Mouse (Mus musculus) embryo, embryonic 10.5 days (tissue): ENCODE data around the gene Clcnkb.
A peak's percentile ranks its signal among the peaks of the same experiment; 100 is the strongest.

ENCODE experiments used
- DNase-seq: peaks from one replicate; pipeline ENCODE4 v3.0.0-alpha.2; 2015; ENCODE audit warnings: low spot score

Clcnkb gene

DNA sequence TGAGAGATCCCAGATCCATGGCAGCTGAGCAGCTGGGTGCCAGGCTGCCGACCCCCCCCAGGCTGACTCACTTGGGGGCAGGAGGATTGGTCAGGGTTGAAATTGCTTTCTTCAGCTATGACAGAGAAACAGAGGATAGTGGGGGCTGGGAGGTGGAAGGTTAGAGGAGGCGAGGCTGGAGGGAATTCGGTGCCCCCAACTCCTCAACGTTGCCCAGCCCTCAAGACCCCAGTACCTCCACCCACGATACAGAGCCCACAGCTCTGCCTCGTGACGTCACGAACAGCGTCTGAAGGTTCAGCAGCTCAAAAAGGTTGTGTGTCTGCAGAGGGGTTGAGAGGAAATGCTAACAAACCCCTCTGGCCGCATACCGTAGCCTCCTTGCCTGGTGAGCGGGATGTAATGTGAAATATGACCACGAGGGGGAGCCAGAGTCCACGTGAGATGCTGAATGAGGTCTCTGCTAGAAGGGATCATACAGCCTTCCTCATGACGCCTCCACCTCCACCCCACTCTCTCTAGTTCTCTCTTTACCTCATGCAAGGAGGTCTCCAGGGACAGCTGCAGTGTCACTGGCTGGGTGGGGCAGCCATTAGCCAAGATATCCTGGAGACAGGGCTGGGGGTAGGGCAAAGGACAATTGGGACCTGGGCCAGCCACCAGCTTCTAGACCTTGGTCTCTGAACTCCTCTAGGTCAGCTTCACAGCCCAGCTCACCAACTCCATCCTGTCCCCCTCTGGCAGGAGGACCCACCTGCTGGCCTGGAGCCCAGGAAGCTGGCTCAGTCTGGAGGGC lies 11.1 kb downstream of the Clcnkb start:
- peak; percentile 92 for DNase-seq

DNA sequence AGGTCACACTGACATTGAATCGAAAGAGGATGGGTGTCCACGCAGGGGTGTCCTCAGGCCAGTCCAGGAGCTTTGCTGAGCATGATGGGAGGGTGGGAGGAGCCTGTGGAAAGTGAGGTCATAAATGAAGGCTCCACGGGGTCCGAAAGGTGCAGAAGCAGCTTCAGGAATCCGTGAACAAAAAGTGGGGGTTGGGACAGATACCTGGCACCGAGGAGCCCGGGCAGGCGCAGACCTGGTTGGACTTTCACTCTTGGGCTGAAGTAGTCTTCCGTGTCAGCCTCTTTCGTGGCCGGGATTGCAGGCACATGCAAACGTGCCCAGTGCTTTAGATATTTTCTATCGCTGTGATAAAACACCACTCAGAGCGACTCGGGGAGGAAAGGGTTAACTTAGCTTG lies 15.6 kb downstream of the Clcnkb start:
- DNase-seq: no peak

DNA sequence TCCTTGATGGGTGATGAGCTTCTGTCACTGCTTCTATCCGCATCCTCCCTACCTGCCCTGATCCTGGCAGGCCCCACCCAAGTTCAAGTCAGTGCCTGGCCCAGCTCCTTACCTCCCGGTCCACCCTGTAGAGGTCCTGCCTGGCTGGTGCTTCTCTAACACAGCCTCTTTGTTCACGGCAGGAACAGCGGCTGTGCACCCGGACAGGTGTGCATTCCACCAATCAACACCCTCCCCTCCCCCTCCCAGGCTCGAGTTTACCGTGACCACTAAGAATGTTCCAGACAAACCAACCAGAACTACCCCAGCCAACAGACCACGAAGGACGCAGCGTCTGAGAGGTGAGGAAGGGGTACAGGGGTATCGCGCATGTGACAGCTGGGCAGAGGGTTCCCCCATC lies 17.3 kb downstream of the Clcnkb start, which contains the start of gene Clcnka:
Gene Clcnka (minus strand): TSS at position 180 of the 400 bp plus-strand sequence.
- DNase-seq: no peak

DNA sequence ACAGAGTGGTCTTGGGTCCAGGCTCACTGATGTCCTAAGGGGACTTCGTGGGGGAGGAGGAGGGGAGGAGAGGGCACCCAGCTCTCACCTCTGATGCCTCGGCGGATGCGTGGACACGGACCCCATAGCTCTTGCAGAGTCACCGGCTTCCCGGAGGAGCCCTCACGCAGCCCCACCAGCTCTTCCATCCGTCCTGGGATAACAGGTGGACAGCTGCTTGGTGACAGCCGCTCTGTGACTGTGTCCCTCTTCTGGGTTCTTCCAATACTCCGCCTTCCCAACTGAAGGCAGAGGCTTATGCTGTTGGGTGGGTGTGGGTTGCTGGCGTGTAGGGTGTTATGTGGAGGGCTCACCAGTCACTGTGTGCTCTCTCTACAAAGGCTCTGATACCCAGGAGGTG lies 18.0 kb downstream of the Clcnkb start:
- DNase-seq: no peak

DNA sequence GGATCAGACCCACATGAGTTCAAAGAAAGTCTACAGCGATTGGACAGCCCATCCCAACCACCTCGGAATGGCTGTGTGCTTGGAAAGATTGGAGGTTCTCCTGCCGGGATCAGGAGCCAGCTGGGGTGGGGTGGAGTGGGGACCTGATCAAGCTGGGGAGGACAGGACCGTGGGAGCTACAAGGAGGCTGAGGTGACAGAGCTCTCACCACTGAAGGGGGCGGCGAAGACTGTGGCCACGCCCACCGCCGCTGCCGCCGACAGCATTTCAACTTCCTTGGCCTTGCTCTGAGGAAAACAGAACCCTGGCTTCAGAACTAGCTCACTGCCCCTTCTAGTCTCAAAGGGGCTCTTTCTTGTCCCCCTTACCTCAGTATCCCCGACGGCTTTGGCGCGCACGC lies 21.1 kb downstream of the Clcnkb start:
- peak; percentile 29 for DNase-seq

DNA sequence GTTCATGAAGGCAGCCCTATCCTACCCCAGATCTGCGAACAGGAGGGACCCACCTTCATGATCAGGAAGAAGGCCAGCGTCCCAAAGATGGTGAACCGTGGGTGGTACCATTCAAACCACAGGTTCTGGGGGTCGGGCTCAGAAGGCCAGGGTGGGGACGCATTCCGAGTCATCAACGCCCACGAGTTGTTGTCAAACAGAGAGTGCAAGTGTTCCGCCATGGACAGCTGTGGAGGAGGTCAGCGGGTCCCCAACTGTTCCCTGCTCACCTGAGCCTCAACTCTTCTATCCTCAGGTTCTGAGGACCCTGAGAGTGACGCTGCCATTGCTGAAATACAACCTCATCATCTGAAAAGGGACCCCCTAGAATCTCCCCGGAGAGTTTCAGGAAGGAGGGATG lies 24.5 kb downstream of the Clcnkb start:
- DNase-seq: no peak

DNA sequence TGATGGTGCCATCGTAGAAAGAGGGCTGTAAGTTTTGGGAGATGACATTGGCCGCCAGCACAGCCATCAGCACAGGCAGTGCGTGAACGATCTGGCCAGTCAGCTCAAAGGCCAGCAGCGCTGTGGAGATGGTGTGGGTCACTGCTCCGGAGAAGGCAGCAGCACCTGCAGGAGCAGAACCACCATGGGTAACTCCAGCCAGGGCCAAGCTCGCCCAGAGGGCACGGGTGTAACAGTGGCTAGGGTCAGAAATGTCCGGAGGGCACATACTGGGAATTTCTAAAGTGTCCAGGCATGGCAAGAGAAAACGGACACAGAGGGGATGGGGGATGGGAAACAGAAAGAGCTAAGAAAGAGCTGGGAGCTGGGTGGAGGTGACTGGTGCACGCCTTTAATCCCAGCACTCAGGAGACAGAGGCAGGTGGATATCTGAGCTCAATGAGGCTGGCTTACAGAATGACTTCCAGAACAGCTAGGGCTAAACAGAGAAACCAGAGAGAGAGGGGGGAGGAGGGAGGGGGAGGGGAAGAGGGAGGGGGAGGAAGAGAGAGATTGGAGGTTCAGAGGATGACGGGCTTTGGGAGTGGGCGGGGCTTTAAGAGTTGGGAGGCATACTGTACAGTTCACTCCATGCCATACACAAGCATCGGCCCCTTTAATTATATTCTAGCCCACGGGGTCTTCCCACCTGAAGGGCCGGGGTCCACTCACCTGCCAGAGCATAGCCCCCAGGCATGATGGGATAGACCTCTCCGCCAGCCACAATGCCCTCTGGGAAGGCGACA lies 26.3 kb downstream of the Clcnkb start:
- DNase-seq: no peak

DNA sequence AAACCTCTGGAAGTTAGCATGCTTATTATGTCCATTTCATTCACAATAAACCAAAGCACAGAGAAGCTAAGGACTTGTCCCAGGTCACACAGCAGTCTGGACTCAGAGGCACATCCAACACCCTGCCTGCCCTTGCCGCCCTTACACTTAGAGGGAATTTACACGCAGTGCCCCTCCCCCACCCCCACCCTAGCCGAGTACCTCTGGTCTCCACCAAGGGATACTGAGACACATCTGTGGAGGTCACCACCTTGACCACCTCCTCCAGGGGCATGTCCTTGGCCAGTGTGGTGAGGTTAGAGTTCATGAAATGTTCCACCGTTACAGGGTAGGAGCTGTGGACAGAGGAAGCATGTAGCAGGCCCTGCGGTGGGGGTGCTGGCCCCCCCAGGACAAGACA lies 27.9 kb downstream of the Clcnkb start:
- DNase-seq: no peak

DNA sequence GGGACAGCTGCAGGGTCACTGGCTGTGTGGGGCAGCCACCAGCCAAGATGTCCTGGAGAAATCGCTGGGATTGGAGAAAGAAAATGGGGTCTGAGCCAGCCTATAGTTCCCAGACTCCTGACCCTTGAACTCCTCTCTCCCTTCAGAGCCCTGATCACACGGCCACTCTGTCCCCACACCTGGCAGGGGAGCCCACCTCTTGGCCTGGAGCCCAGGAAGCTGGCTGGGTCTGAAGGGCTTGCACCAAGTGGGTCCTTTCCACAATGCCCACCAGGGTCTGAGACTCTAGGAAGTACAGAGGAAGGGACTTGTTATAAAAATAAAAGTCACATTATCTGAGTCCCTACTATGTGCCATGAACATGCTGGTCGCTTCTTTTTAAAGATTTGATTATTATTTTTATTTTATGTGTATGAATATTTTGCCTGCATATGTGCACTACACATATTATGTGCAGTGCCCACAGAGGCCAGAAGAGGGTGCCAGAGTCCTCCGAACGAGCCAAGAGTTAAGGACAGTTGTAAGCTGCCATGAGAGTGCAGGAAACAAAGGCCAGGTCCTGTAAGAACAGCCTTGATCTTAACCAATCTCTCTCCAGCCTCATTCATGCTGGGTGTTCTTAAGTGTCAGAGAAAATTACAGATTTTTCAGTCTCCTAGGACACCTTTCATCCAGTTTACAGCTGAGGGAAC lies 28.6 kb downstream of the Clcnkb start:
- DNase-seq: peak; percentile 90

DNA sequence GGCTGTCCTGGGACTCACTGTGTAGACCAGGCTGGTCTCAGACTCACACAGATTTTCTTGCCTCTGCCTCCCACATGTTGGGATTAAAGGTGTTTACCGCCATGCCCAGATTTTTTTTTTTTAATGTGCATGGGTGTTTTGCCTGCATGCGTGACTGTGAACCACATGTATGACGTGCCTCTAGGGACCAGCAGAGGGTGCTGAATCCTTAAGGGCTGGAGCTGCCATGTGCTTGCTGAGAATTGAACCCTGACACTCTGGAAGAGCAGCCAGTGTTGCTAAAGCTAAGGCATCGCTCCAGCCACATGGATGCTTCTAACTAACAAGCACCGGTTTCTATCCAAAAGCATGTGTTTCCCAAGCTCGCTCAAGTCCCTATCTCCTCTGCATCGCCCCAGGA lies 29.7 kb downstream of the Clcnkb start:
- DNase-seq: no peak

DNA sequence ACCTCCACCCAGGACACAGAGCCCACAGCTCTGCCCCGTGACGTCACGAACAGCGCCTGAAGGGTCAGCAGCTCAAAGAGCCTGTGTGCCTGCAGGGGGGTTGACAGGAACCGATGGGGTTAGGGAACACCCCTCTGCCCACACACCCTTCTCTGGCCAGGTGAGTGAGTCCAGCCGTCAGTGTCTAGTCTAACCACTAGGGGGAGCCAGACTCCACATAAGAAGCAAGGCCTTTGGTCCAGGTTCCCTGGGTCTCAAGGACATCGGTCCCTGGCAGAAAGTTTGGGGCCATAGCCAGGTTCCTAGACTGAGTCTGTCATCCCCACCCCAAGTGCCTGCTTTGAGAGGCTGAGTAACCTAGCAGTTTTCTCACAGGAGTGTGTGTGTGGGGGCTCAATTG lies 30.5 kb downstream of the Clcnkb start:
- peak; percentile 88 for DNase-seq

DNA sequence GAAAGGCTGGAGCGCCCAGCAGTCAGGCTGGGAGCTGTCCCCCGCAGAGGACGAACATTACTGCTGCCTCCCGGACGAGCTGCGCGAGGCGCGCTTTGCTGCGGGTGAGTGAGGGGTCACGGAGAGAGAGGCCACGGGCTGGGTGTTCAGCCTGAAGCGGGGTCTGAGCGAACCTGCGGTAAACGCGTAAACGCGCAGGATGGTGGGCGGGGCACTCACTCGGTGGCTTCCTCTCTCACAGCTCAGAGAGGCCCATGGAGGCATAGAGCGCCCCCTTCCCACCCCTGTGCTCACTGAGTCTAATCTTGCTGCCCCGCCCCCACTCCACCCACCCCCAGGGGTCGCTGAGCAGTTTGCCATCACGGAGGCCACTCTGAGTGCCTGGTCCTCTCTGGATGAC lies 33.4 kb downstream of the Clcnkb start:
- peak; percentile 61 for DNase-seq

DNA sequence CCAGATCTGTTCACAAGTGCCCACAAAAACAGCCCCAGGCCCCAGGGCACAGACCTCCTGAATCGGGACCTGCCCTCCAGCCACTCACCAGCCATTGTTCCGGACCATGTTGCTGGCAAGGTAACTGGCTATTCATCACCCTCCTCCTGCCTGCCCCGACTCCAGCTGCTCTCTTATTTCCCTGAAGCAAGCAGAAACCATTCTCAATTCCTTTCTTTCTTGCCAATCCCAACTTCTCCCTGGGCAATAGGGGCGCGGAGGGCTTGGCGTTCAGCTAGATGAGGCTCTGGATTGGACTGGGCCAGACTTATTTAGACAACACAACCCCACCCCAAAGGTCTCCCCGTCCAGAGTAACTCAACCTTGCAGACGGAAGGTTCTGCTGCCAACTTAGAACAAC lies 36.1 kb downstream of the Clcnkb start:
- DNase-seq: no peak

DNA sequence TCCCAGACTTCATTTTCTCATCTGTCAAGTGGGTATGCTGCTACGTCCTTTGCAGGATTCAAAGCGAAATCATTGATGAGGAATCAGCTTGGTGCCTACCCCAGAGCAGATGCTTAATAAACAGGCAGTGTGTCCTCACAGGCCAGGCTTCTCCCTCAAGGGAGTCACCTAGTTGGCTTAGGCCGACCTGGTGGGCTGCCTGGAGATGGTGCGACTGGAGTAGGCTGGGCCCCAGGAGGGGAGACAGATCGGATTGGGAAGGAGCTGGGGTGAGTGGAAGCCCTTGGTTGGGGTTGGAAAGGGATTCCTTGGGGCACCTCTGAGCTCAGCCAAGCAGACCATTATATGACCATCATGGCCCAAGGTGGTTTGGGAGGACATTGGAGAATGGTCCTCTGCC lies 43.4 kb downstream of the Clcnkb start:
- DNase-seq: no peak

DNA sequence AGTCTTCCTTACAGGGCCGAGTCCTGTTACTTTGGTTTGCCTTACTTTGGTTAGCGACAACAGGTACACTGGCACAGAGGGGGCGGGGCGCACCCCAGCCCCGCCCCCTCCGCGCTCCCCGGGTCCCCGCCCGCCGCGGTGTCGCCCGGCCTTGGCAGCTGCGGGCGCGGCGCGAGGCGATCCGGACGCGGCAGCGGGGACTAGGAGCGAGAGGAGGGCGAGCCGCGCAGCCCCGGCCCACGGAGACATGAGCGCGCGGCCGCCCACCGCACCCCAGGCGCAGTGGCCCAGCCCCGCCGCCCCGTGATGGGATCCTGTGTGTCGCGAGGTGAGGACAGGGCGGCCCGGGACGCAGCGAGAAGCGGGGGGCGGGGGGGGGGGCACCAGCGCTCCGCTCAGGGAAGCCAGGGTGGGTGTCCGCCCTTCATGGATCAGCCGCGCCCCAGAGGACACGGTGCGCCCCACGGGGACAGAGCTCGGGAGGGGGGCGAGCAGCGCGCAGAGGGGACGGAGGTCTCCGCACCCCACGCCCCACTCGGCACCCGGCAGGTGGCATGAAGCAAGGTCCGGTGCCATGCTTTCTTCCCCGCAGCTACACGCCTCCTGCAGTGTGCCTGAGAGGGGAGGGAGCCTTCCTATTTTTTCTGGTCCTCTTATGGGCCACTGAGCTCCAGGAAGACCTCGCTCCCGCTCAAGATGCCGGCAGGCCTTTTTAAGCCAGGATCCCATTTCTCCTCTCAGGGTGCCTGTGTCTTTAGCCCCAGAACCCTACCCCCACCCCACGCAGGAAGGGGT lies 47.6 kb downstream of the Clcnkb start, which contains the start of gene Fam131c:
Gene Fam131c (plus strand): TSS at position 224 of the 795 bp plus-strand sequence.
- peak; percentile 32 for DNase-seq

DNA sequence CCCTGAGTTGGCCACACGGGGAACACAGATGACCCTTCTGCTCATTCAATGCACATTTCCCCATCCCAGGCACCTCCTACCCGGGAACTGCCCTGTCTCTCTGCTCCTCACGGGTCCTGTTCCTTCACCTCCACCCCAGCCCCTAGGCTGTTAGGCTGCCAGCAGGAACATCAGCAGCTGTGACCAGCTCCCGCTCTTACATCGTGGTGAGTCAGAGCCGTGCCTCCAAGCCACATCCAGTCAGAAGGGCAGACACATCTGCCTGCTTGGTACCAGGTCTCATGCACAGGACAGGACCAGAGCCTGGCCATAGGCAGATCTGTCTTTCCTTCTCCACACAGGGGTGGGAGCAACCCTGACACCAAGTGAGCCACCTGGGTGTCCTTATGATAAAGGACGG lies 49.9 kb downstream of the Clcnkb start:
- no peak for DNase-seq

DNA sequence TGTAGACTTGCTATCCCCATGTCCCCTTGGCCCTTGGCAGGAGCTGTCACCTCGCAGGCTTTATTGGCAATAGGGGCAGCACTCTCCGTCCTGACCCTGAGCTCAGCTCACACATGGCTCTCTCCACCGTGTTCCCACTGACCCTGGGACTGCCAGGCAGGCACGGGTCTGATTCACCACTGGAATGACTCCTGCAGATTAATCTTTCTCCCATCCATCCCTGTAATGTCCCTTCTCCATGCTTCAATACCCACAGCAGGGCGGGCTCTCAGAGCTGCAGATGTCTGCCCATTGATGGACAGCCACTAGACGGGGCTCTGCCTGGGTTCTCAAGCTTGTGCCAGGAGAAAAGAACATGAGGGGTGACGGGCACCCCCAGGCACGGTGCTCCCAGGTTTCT lies 50.7 kb downstream of the Clcnkb start:
- no peak for DNase-seq

DNA sequence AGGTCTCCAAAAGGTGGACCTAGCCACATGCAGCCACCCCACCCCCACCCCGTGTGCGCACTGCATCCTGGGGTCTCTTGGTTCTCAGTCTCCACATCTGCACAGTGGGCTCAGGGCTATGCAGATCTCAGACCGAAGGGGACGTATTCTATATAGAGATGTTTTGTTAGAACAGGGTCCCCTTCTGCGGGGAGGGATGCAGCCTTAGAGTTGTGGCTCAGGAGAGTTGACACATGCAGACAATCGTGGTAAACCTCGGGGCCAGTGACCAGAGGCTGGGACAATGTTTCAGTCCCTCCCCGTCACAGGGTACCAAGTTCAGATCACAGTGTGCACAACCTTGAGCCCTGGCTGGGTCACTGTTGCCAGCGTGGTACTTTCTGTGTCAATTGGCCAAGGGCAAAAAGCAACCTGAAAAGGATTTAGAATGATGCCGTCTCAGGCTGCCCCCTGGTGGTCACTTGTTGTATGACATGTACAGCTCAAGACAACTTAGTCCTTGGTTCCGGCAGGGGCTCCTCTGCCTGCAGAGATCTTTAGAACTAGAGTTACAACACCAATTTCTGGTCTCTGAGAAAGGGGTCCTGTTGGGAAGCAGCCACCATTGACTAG lies 52.8 kb downstream of the Clcnkb start:
- DNase-seq: peak; percentile 94

DNA sequence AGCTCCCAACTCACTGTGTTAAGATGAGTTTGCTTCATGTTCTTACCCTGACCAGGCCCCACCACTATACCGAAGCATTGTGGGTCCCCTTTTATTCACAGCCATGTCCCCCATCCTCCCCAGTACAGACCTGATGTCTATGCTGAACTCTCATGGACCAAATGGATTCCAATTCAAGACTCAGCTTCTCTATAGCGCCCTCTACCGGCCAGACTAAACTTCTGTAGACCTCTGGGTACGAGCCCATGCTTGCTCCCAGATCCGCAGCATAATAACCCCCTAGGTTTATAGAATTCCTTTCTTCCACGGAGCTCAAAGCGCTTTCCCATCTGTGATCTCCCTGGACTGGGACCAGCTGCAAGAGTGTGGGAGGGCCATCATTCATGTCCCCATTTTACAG lies 55.0 kb downstream of the Clcnkb start:
- peak; percentile 81 for DNase-seq

DNA sequence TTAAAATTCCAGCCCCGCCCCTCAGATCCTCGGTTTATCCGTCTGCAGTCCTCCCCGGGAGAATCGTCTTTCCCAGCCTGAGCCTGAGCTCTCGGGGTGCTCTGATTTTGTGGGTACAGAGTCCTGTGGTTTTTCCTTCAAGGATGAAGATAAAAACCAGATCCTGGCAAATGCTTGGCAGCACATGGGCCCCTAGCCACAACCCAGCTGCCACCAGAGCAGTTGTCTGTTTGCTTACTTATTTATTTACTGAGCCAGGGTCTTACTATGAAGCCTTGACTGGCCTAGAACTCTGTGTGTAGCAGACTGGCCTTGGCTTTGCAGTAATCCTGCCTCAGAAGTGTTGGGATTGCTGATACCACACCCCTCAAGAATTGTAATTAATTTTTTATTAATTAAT lies 56.6 kb downstream of the Clcnkb start:
- DNase-seq: no peak

DNA sequence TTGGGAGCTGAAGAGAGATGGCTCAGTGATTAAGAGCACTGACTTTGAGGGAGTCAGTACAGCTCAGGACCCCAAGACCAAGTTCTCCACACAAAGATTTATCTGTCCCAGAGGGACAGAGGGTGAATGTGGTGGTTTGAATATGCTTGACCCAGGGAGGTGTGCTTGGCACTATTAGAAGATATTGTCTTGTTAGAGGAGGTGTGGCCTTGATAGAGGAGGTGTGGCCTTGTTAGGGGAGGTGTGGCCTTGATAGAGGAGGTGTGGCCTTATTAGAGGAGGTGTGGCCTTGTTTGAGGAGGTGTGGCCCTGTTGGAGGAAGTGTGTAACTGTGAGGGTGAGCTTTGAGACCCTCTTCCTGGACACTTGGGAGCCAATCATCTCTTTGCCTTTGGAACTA lies 58.0 kb downstream of the Clcnkb start:
- DNase-seq: no peak
